Mouse (Mus musculus) gastrocnemius, postnatal 10 days (tissue): ENCODE data around the gene Kif18b. TPM values are rescaled to one million over a fixed set of nuclear protein-coding genes. Genes with fewer than 3 reads are reported as not detected.

Experiments
- DNase-seq: peaks from one replicate; pipeline ENCODE4 v3.0.0; 2021; ENCODE audit warnings: mixed read lengths
- total RNA-seq, 2 experiments: library from RNA; stranded (reverse); gene quantifications; 2 replicates each; pipeline ENCODE4 v1.2.3; 2021

The Kif18b gene
- total RNA-seq, 2 experiments from 2014 or later, result 4.0 to 5.7 TPM

GRCm38 (mm10) chr11:102939024-102939675 is 14.2 kb upstream of the Kif18b start:
- no peak for DNase-seq

- no peak for DNase-seq
Measured at GRCm38 (mm10) chr11:102937529-102938182, 12.7 kb upstream of the Kif18b start.

- DNase-seq, result no peak
Measured at GRCm38 (mm10) chr11:102936272-102936671, 11.3 kb upstream of the Kif18b start.

GRCm38 (mm10) chr11:102930672-102931071 is 5.7 kb upstream of the Kif18b start:
- DNase-seq, result no peak

- peak; percentile 36 for DNase-seq
Measured at GRCm38 (mm10) chr11:102925351-102925717, 410 bp upstream of the Kif18b start.

- DNase-seq, result no peak
Measured at GRCm38 (mm10) chr11:102921491-102921890, 3.4 kb downstream of the Kif18b start.

GRCm38 (mm10) chr11:102918077-102918476 is 6.8 kb downstream of the Kif18b start:
- no peak for DNase-seq

- no peak for DNase-seq
Measured at GRCm38 (mm10) chr11:102915380-102915779, 9.5 kb downstream of the Kif18b start.

- no peak for DNase-seq
Measured at GRCm38 (mm10) chr11:102911376-102911775, 13.5 kb downstream of the Kif18b start.

- DNase-seq, result no peak
Measured at GRCm38 (mm10) chr11:102903654-102904053, 21.3 kb downstream of the Kif18b start.

- DNase-seq, result no peak
Measured at GRCm38 (mm10) chr11:102902107-102902506, 22.8 kb downstream of the Kif18b start.

GRCm38 (mm10) chr11:102901199-102901598 is 23.7 kb downstream of the Kif18b start:
- DNase-seq, result no peak

GRCm38 (mm10) chr11:102900763-102901162 is 24.2 kb downstream of the Kif18b start, which contains the start of gene Gfap:
Gene Gfap (minus strand): TSS chr11:102900912.
- DNase-seq, result peak; percentile 90

- DNase-seq, result no peak
Measured at GRCm38 (mm10) chr11:102898408-102898807, 26.5 kb downstream of the Kif18b start.

GRCm38 (mm10) chr11:102896641-102897040 is 28.3 kb downstream of the Kif18b start:
- DNase-seq, result no peak

- DNase-seq, result no peak
Measured at GRCm38 (mm10) chr11:102895779-102896178, 29.1 kb downstream of the Kif18b start.

- DNase-seq, result no peak
Measured at GRCm38 (mm10) chr11:102894716-102895115, 30.2 kb downstream of the Kif18b start.

- DNase-seq, result peak; percentile 44
Measured at GRCm38 (mm10) chr11:102893015-102893651, 31.8 kb downstream of the Kif18b start.

GRCm38 (mm10) chr11:102890096-102890495 is 34.8 kb downstream of the Kif18b start:
- no peak for DNase-seq

- DNase-seq, result no peak
Measured at GRCm38 (mm10) chr11:102888135-102888534, 36.8 kb downstream of the Kif18b start.

- DNase-seq, result no peak
Measured at GRCm38 (mm10) chr11:102887433-102887832, 37.5 kb downstream of the Kif18b start.

GRCm38 (mm10) chr11:102884616-102885219 is 40.2 kb downstream of the Kif18b start, which contains the start of gene Fam187a:
Gene Fam187a (plus strand): TSS chr11:102885169.
- DNase-seq, result no peak
